Mouse (Mus musculus) liver, postnatal 0 days (tissue): ENCODE data around the gene Cabin1. TPM values are rescaled to one million over a fixed set of nuclear protein-coding genes. Genes with fewer than 3 reads are reported as not detected.

Experiments used
- ATAC-seq: fragments of 200-750 bp; cut with Nextera tagmentation; 2 replicates; pipeline ENCODE4 v1.8.0; 2017; ENCODE audit warnings: mild to moderate bottlenecking, moderate library complexity
- DNase-seq: peaks from one replicate; pipeline ENCODE4 v3.0.0-alpha.2; 2016
- H3K27ac ChIP-seq: fragments of 300-500 bp; sonication (generic); 2 replicates; pipeline ENCODE4 v1.5.1; 2014; ENCODE audit warnings: antibody characterized with exemption, moderate library complexity, mild to moderate bottlenecking, low read depth
- H3K27me3 ChIP-seq: fragments of 300-500 bp; sonication (generic); 2 replicates; pipeline ENCODE4 v1.6.1; 2014; ENCODE audit warnings: low read length, control low read depth, mixed read lengths; ENCODE audit not compliant: insufficient read depth
- H3K36me3 ChIP-seq: fragments of 300-500 bp; sonication (generic); replicated peaks from 2 replicates; pipeline ENCODE4 v1.6.1; 2014; ENCODE audit warnings: mild to moderate bottlenecking, control low read depth, low read length, moderate library complexity, mixed read lengths; ENCODE audit not compliant: insufficient read depth
- H3K4me1 ChIP-seq: fragments of 300-500 bp; sonication (generic); 2 replicates; pipeline ENCODE4 v1.6.1; 2014; ENCODE audit warnings: antibody characterized with exemption, mild to moderate bottlenecking, control low read depth; ENCODE audit not compliant: insufficient read depth
- H3K4me2 ChIP-seq: fragments of 300-500 bp; sonication (generic); 2 replicates; pipeline ENCODE4 v1.6.1; 2014; ENCODE audit warnings: low read depth, mild to moderate bottlenecking, low read length, moderate library complexity, mixed read lengths
- H3K4me3 ChIP-seq: fragments of 300-500 bp; sonication (generic); 2 replicates; pipeline ENCODE4 v1.5.1; 2014; ENCODE audit warnings: low read depth, low read length
- H3K9ac ChIP-seq: fragments of 300-500 bp; sonication (generic); replicated peaks from 2 replicates; pipeline ENCODE4 v1.6.1; 2014; ENCODE audit warnings: mild to moderate bottlenecking, moderate library complexity
- H3K9me3 ChIP-seq: fragments of 300-500 bp; sonication (generic); 2 replicates; pipeline ENCODE4 v1.6.1; 2016; ENCODE audit warnings: mild to moderate bottlenecking, control low read depth, low read length, mixed read lengths
- CTCF ChIP-seq: sonication (generic); IDR thresholded peaks from 2 replicates; pipeline ENCODE4 v1.5.1; 2016; ENCODE audit warnings: antibody characterized with exemption, low read depth
- EP300 ChIP-seq: IDR thresholded peaks from 2 replicates; pipeline ENCODE4 v1.6.1; 2016; ENCODE audit warnings: antibody characterized with exemption, low read depth, mild to moderate bottlenecking
- WGBS: fragments of 180-500 bp; shearing (Covaris S2); extraction: QIAGEN DNeasy Blood & Tissue Kit; methylation state at CpG from one replicate; pipeline ENCODE4 v1.1.7; 2014; ENCODE audit not compliant: insufficient replicate concordance; 5-methylcytosine and 5-hydroxymethylcytosine counted together
- polyA plus RNA-seq: library from polyadenylated mRNA; unstranded; fragments of >200 nt; fragmentation: Nextera tagmentation; extraction: Ambion mirVana; gene quantifications from 2 replicates; pipeline ENCODE4 v1.2.1, GENCODE M21; 2015

Gene Cabin1
- polyA plus RNA-seq, 1 experiment from 2014 or later = 9.1 TPM

DNA sequence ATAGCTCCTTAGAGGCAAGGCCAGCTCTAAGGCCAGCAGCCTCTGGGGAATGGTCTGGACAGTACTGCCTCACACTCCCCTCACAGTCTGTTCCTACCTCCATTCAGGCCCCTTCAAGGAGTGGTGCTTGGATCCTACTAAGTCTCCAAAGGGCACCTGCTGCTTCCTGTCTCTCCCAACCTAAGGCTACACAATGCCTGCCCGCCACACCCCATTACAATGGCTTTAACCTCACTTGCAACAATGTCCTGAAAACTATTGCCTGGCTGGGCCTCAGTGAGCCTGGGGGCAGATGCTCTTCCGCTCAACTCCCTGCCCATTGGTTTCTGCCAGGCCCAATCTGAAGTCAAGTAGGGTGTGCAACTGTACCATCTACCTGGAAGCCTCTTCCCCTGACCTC is 75.5 kb downstream of the Cabin1 start:
- Histone ChIP-seq H3K27me3 (no peaks in the 10 kb centered on the region), H3K4me1 (no peaks in the 10 kb centered on the region), H3K4me2 (no peak overlapping the region), H3K36me3 (peaks cover 37% of the 10 kb centered on the region), H3K9me3 (no peaks in the 10 kb centered on the region), H3K9ac (no peak overlapping the region), H3K27ac (no peak overlapping the region), H3K4me3 (no peak overlapping the region)
- WGBS = 97% methylated on average over 2 of the region's 2 CpGs
- ATAC-seq = no peak
- no peak for TF ChIP-seq CTCF
- no peak for TF ChIP-seq EP300
- DNase-seq = no peak

- peaks cover 46% of the 10 kb centered on the region for H3K36me3 ChIP-seq
Measured at GRCm38 (mm10) chr10:75686724-75687123, 77.4 kb downstream of the Cabin1 start.

GRCm38 (mm10) chr10:75684035-75685004 is 79.8 kb downstream of the Cabin1 start:
- Histone ChIP-seq H3K27ac (no peak overlapping the region), H3K4me2 (no peak overlapping the region), H3K9me3 (no peaks in the 10 kb centered on the region), H3K4me3 (no peak overlapping the region), H3K9ac (no peak overlapping the region), H3K36me3 (peaks cover 38% of the 10 kb centered on the region), H3K27me3 (no peaks in the 10 kb centered on the region), H3K4me1 (no peaks in the 10 kb centered on the region)
- ATAC-seq (no peak), DNase-seq (no peak)
- TF ChIP-seq CTCF (no peak), EP300 (no peak)
- 68% methylated on average over 12 of the region's 12 CpGs for WGBS

More at GRCm38 (mm10) chr10:75686724-75687123, 77.4 kb downstream of the Cabin1 start:
- H3K9ac ChIP-seq = no peak overlapping the region
- H3K4me2 ChIP-seq = no peak overlapping the region
- H3K9me3 ChIP-seq = no peaks in the 10 kb centered on the region
- H3K27ac ChIP-seq = no peak overlapping the region
- no peak overlapping the region for H3K4me3 ChIP-seq
- ATAC-seq (no peak), DNase-seq (no peak)
- 64% methylated on average over 4 of the region's 4 CpGs for WGBS
- no peak for TF ChIP-seq CTCF
- no peak for TF ChIP-seq EP300
- no peaks in the 10 kb centered on the region for H3K27me3 ChIP-seq
- no peaks in the 10 kb centered on the region for H3K4me1 ChIP-seq

DNA sequence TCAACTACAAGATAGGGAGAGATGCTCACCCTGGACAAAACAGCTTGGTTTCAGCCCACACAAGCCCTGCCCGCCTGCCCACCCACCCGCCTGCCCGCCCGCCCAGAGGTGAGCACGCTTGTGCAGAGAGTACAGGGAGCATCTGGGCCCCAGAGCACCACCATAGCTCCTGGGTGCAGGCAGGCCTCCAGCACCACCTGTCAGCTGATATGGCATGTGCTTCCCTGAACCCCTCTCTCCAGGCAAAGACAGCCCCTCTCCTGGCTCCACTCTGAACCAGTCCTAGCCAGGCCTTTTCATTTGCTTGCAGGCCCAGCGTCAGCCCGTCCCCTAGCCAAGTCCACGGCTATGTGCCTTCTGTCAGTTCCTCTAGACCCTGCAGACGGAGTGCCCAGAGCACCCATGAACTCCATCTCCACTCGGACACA is 83.6 kb downstream of the Cabin1 start:
- WGBS = 91% methylated on average over 10 of the region's 10 CpGs
- Histone ChIP-seq H3K4me3 (no peak overlapping the region), H3K27me3 (no peaks in the 10 kb centered on the region), H3K27ac (no peak overlapping the region), H3K36me3 (peaks cover 24% of the 10 kb centered on the region), H3K4me2 (no peak overlapping the region), H3K9me3 (no peaks in the 10 kb centered on the region), H3K9ac (no peak overlapping the region), H3K4me1 (peaks cover 15% of the 10 kb centered on the region)
- ATAC-seq = no peak
- DNase-seq = no peak
- TF ChIP-seq CTCF = no peak
- TF ChIP-seq EP300 = no peak

DNA sequence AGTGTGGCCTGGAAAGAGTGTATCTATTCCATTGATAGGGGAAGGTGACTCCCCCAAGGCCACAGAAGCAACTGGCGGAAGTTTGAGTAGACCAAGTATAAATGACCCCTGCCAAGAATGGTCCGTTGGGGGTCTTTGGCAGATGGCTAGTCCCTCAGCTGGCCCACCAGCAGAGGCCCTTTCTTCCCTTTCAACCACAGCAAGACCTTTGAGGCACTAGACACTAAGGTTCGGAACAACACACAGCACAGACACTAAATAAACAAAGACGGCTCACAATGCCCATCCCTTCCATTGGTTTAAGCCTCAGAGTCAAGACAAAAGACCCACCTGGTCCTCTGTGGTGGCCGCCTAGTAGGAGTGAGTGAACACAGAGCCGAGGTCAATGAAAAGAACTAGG is 84.9 kb downstream of the Cabin1 start:
- H3K9ac ChIP-seq = no peak overlapping the region
- peaks cover 16% of the 10 kb centered on the region for H3K4me1 ChIP-seq
- no peak overlapping the region for H3K4me3 ChIP-seq
- no peak overlapping the region for H3K27ac ChIP-seq
- H3K4me2 ChIP-seq = no peak overlapping the region
- no peaks in the 10 kb centered on the region for H3K9me3 ChIP-seq
- H3K27me3 ChIP-seq = no peaks in the 10 kb centered on the region
- peaks cover 24% of the 10 kb centered on the region for H3K36me3 ChIP-seq
- TF ChIP-seq CTCF (no peak), EP300 (no peak)
- ATAC-seq (no peak), DNase-seq (no peak)
- WGBS = 78% methylated on average over 6 of the region's 6 CpGs

- DNase-seq = no peak
- Histone ChIP-seq H3K36me3 (peaks cover 16% of the 10 kb centered on the region), H3K4me3 (no peak overlapping the region), H3K27ac (0 out of 2 replicates have a peak overlapping the region, but pooled peaks have one; percentile 66), H3K9me3 (no peaks in the 10 kb centered on the region), H3K4me1 (peaks cover 16% of the 10 kb centered on the region), H3K27me3 (no peaks in the 10 kb centered on the region), H3K9ac (no peak overlapping the region), H3K4me2 (no peak overlapping the region)
- TF ChIP-seq CTCF (no peak), EP300 (no peak)
- no peak for ATAC-seq
- WGBS = 79% methylated on average over 5 of the region's 5 CpGs
Measured at GRCm38 (mm10) chr10:75677989-75678388, 86.2 kb downstream of the Cabin1 start.
